Mouse (Mus musculus): ENCODE results near the gene Ralgds.

Ralgds gene

GRCm38 (mm10) chr2:28569903-28570302 lies 57.0 kb downstream of the Ralgds start:
- DNase-seq, result no peak

- no peak for DNase-seq
These were observed 62.4 kb downstream of the Ralgds start for GRCm38 (mm10) chr2:28575341-28575740.

GRCm38 (mm10) chr2:28576815-28577214 lies 63.9 kb downstream of the Ralgds start:
- no peak for DNase-seq

- DNase-seq, result no peak
These were observed 65.1 kb downstream of the Ralgds start for GRCm38 (mm10) chr2:28578003-28578402.

GRCm38 (mm10) chr2:28582647-28583353 lies 69.9 kb downstream of the Ralgds start:
- peak; percentile 86 for DNase-seq

GRCm38 (mm10) chr2:28583651-28584050 lies 70.7 kb downstream of the Ralgds start, which contains the start of gene Gtf3c5:
Gene Gtf3c5 (minus strand): TSS chr2:28583751.
- DNase-seq, result peak; percentile 22

GRCm38 (mm10) chr2:28585043-28585571 lies 72.2 kb downstream of the Ralgds start:
- peak; percentile 72 for DNase-seq

GRCm38 (mm10) chr2:28585730-28586129 lies 72.8 kb downstream of the Ralgds start:
- no peak for DNase-seq

- no peak for DNase-seq
These were observed 75.6 kb downstream of the Ralgds start for GRCm38 (mm10) chr2:28588574-28588973.

- DNase-seq, result no peak
These were observed 78.6 kb downstream of the Ralgds start for GRCm38 (mm10) chr2:28591479-28591878.

GRCm38 (mm10) chr2:28592809-28593208 lies 79.9 kb downstream of the Ralgds start:
- DNase-seq, result peak; percentile 42

- DNase-seq, result no peak
These were observed 83.1 kb downstream of the Ralgds start for GRCm38 (mm10) chr2:28596021-28596420.

GRCm38 (mm10) chr2:28596998-28597397 lies 84.1 kb downstream of the Ralgds start:
- DNase-seq, result no peak

GRCm38 (mm10) chr2:28597733-28598547 lies 85.0 kb downstream of the Ralgds start:
- no peak for DNase-seq

GRCm38 (mm10) chr2:28598692-28599568 lies 86.0 kb downstream of the Ralgds start:
- no peak for DNase-seq

GRCm38 (mm10) chr2:28599569-28599900 lies 86.6 kb downstream of the Ralgds start:
- no peak for DNase-seq

- no peak for DNase-seq
These were observed 89.0 kb downstream of the Ralgds start for GRCm38 (mm10) chr2:28601720-28602590.

Measured in cerebellum, adult 11-12 months (tissue).